Mouse (Mus musculus) small intestine, adult 2 months (tissue): ENCODE data around the gene Nmd3.

Experiments used
- CTCF ChIP-seq: fragments of 200-500 bp; IDR thresholded peaks from 2 replicates; pipeline ENCODE4 v1.5.1; 2012; ENCODE audit warnings: low read depth, mild to moderate bottlenecking, control low read depth, inconsistent platforms, low read length, moderate library complexity, mixed read lengths; ENCODE audit not compliant: insufficient replicate concordance, insufficient read length; ENCODE audit errors: extremely low read depth
- POLR2A ChIP-seq: fragments of 200-500 bp; IDR thresholded peaks from 2 replicates; pipeline ENCODE4 v1.6.1; 2012; ENCODE audit warnings: low read depth, mild to moderate bottlenecking, control low read depth, inconsistent platforms, low read length, moderate library complexity

DNA sequence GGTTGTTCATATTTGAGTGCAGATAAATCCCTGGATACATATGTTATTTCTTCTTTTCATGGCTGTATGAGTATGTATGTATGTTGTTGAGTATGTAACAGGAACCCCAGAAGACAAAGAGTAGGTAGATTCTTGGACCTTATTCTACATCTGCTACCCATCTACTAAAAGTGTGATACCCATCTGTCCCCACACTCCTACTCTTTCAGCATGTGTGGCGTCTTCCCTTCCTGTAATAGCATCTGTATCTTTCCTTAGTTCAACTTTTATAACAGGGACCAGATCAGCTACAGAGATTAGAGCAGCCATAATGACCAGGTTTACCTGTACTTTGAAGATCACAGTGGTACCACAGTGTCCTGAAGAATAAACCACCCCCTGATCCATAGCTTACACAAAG is 81.4 kb downstream of the Nmd3 start:
- no peak for TF ChIP-seq CTCF
- TF ChIP-seq POLR2A, result no peak
